Mouse (Mus musculus) thymus, adult 2 months (tissue): ENCODE results near the gene Cmah.

ENCODE experiments used
- CTCF ChIP-seq: fragments of 200-500 bp; IDR thresholded peaks from 2 replicates; pipeline ENCODE4 v1.5.1; 2012; ENCODE audit warnings: mild to moderate bottlenecking, control low read depth, low read length, moderate library complexity, borderline replicate concordance; ENCODE audit not compliant: control insufficient read depth, poor library complexity, insufficient read depth; ENCODE audit errors: extremely low read depth
- POLR2A ChIP-seq: fragments of 200-500 bp; IDR thresholded peaks from 2 replicates; pipeline ENCODE4 v1.6.1; 2012; ENCODE audit warnings: mild to moderate bottlenecking, low read length, control low read depth, moderate library complexity; ENCODE audit not compliant: control insufficient read depth, poor library complexity, insufficient read depth; ENCODE audit errors: extremely low read depth

DNA sequence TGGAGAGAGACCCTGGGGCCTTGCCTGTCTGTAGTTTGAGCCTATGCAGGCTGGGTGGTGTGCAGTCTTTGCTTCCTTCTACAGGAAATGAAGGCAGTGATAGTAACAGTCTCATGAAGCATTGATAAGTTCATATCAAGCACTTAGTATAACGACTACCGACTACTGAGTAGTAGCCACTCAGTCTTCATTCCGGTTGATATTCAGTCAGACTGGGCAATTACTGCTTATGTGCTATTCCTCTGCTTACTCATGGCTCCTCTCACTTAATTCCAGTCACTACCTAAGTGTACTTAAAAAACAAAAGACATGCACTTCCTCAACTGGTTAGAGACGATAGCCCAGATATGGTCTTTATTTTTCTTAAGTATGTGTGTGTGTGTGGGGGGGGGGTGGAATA, 129.2 kb downstream of the Cmah start:
- TF ChIP-seq CTCF (no peak), POLR2A (no peak)
